Mouse (Mus musculus): ENCODE measurements around the gene Mzf1. TPM values are rescaled to one million over a fixed set of nuclear protein-coding genes. Genes with fewer than 3 reads are reported as not detected.

The Mzf1 gene
- polyA plus RNA-seq, 1 experiment from 2014 or later, result 1.2 TPM

DNA sequence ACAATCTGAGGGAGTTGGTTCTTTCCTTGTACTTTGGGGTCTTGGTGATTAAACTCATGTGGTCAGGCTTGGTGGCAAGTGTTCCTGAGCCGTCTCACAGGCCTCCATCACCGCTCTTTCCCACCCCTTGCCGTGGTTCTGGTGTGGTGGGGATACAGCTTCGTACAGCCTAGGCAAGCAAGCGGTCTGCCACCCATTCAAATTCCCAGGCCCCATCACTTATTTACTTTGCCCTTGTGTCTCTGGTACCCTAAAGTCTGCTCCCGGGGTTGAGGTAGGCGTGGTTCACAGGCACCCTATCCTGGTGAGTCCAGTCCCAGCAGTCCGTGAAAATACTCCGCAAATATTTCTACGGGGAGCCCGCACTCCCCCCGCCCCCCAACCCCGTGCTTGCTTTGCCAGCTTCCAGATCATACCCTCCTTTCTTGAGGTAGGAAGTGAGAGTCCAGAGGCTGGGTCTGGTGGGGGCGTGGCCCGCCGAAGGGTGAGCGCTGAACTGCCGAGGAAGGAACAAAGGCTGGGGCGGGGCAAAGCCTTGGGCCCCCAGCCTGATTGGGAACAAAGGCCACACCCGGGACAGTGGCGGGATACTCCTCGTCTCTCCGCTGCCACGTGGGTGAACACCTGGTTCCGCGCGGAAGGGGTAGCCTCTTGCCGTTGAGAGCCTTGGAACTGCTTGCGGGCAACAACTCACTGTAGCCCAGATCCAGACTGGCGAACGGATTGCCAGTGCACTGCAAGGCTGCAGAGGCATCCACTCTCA is 31.6 kb downstream of the Mzf1 start:
- 4% methylated on average over 31 of the region's 31 CpGs for WGBS
- DNase-seq (ENCODE audit: low spot score), result peak; percentile 95
- H3K27ac ChIP-seq (replicated peaks; ENCODE audit: low read depth, low read length), result peak overlapping the region; percentile 100

DNA sequence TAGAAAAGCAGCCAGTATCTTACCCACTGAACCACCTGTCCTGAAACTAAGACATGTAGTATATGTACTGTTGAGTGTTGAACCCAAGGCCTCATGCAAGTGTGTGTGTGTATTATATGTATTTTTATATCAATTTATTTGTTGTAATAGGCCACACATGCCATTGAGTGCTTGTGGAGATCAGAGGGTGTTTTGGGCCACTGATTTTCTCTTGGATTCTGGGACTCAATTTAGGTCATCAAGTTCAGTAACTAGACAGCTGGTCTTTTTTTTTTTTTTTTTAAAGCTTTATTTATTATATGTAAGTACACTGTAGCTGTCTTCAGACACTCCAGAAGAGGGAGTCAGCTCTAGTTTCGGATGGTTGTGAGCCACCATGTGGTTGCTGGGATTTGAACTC is 39.3 kb downstream of the Mzf1 start:
- Histone ChIP-seq H3K27ac (replicated peaks; ENCODE audit: low read depth, low read length) (no peak overlapping the region), H3K4me2 (ENCODE audit: low read depth, low read length) (no peak overlapping the region), H3K9me3 (replicated peaks; ENCODE audit: control insufficient read depth, low read length) (no peaks in the 10 kb centered on the region), H3K36me3 (replicated peaks; ENCODE audit: control insufficient read depth, insufficient read depth, low read depth, low read length) (no peaks in the 10 kb centered on the region), H3K4me1 (ENCODE audit: control insufficient read depth, insufficient read depth, low read length) (no peaks in the 10 kb centered on the region), H3K27me3 (ENCODE audit: control insufficient read depth, insufficient read depth, low read length) (no peaks in the 10 kb centered on the region), H3K4me3 (ENCODE audit: low read depth, low read length) (no peak overlapping the region), H3K9ac (replicated peaks; ENCODE audit: low read length) (no peak overlapping the region)
- WGBS, result 87% methylated on average over 1 of the region's 1 CpGs
- no peak for ATAC-seq (replicated peaks; ENCODE audit: insufficient number of reproducible peaks, low FRiP score, low TSS enrichment, low read depth)
- DNase-seq (ENCODE audit: low spot score), result no peak

More for the DNA sequence above, 31.6 kb downstream of the Mzf1 start:
- H3K36me3 ChIP-seq (replicated peaks; ENCODE audit: control insufficient read depth, insufficient read depth, low read depth, low read length), result peaks cover 9% of the 10 kb centered on the region
- no peaks in the 10 kb centered on the region for H3K9me3 ChIP-seq (replicated peaks; ENCODE audit: control insufficient read depth, low read length)
- peak; percentile 77 for ATAC-seq (replicated peaks; ENCODE audit: insufficient number of reproducible peaks, low FRiP score, low TSS enrichment, low read depth)
- peak overlapping the region; percentile 96 for H3K4me3 ChIP-seq (ENCODE audit: low read depth, low read length)
- H3K4me1 ChIP-seq (ENCODE audit: control insufficient read depth, insufficient read depth, low read length), result no peaks in the 10 kb centered on the region; the same call in 1 of the 2 replicates
- H3K27me3 ChIP-seq (ENCODE audit: control insufficient read depth, insufficient read depth, low read length), result no peaks in the 10 kb centered on the region
- peak overlapping the region; percentile 99 for H3K9ac ChIP-seq (replicated peaks; ENCODE audit: low read length)
- H3K4me2 ChIP-seq (ENCODE audit: low read depth, low read length), result peak overlapping the region; percentile 97

DNA sequence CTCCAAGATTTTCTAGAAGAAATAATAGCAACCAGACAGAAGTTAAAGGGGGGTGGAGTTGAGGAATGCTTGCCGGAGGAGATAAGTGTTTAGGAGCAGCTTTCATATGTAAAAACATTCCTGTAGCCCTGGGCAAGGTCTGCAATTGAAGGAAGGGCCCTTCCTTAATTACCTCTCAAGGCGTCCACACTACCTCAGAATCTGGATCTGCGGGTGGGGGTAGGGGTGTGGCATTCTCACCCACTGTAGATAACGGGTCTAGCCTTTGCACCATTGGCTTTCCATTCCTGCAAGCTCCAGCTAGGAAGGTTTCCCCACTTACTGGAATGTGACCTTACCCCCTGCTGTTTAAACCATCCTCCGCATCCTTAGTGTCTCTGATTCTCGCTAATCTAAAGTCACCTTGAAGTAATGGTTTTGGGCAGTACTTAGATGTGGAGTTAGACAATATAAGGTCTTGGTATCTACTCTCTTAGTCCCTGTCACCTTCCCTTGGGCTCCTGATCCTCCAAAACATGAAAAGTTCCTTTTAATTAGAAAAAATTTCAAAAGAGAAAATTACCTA is 40.2 kb downstream of the Mzf1 start:
- no peaks in the 10 kb centered on the region for H3K36me3 ChIP-seq (replicated peaks; ENCODE audit: control insufficient read depth, insufficient read depth, low read depth, low read length)
- no peak overlapping the region for H3K9ac ChIP-seq (replicated peaks; ENCODE audit: low read length)
- no peaks in the 10 kb centered on the region for H3K27me3 ChIP-seq (ENCODE audit: control insufficient read depth, insufficient read depth, low read length)
- ATAC-seq (replicated peaks; ENCODE audit: insufficient number of reproducible peaks, low FRiP score, low TSS enrichment, low read depth) (no peak), DNase-seq (ENCODE audit: low spot score) (no peak)
- H3K9me3 ChIP-seq (replicated peaks; ENCODE audit: control insufficient read depth, low read length), result no peaks in the 10 kb centered on the region
- 33% methylated on average over 6 of the region's 6 CpGs for WGBS
- no peak overlapping the region for H3K4me3 ChIP-seq (ENCODE audit: low read depth, low read length)
- no peak overlapping the region for H3K4me2 ChIP-seq (ENCODE audit: low read depth, low read length)
- H3K27ac ChIP-seq (replicated peaks; ENCODE audit: low read depth, low read length), result no peak overlapping the region
- no peaks in the 10 kb centered on the region for H3K4me1 ChIP-seq (ENCODE audit: control insufficient read depth, insufficient read depth, low read length)

DNA sequence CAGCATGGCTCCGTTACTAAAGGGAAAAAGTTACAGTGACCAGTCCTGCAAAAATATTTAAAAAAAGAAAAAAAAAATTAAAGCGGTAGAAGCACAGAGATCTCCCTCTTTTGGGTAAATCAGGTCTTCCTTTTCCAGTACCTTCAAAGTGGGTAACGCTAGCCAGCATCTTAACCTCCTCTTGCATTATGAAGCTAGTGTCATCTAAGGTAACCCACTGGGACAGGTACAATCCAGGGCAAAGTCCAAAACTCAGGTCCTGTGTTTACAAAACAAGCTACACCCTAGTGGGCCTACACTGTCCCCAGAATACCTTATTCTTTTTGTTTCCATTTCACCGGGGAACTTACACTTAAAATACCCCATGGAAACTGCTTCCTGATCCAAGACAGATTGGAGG is 40.9 kb downstream of the Mzf1 start:
- Histone ChIP-seq H3K36me3 (replicated peaks; ENCODE audit: control insufficient read depth, insufficient read depth, low read depth, low read length) (no peaks in the 10 kb centered on the region), H3K9me3 (replicated peaks; ENCODE audit: control insufficient read depth, low read length) (no peaks in the 10 kb centered on the region), H3K4me2 (ENCODE audit: low read depth, low read length) (no peak overlapping the region), H3K27ac (replicated peaks; ENCODE audit: low read depth, low read length) (no peak overlapping the region), H3K9ac (replicated peaks; ENCODE audit: low read length) (no peak overlapping the region), H3K27me3 (ENCODE audit: control insufficient read depth, insufficient read depth, low read length) (no peaks in the 10 kb centered on the region), H3K4me3 (ENCODE audit: low read depth, low read length) (no peak overlapping the region), H3K4me1 (ENCODE audit: control insufficient read depth, insufficient read depth, low read length) (no peaks in the 10 kb centered on the region)
- DNase-seq (ENCODE audit: low spot score), result no peak
- 66% methylated on average over 4 of the region's 4 CpGs for WGBS
- ATAC-seq (replicated peaks; ENCODE audit: insufficient number of reproducible peaks, low FRiP score, low TSS enrichment, low read depth), result no peak

DNA sequence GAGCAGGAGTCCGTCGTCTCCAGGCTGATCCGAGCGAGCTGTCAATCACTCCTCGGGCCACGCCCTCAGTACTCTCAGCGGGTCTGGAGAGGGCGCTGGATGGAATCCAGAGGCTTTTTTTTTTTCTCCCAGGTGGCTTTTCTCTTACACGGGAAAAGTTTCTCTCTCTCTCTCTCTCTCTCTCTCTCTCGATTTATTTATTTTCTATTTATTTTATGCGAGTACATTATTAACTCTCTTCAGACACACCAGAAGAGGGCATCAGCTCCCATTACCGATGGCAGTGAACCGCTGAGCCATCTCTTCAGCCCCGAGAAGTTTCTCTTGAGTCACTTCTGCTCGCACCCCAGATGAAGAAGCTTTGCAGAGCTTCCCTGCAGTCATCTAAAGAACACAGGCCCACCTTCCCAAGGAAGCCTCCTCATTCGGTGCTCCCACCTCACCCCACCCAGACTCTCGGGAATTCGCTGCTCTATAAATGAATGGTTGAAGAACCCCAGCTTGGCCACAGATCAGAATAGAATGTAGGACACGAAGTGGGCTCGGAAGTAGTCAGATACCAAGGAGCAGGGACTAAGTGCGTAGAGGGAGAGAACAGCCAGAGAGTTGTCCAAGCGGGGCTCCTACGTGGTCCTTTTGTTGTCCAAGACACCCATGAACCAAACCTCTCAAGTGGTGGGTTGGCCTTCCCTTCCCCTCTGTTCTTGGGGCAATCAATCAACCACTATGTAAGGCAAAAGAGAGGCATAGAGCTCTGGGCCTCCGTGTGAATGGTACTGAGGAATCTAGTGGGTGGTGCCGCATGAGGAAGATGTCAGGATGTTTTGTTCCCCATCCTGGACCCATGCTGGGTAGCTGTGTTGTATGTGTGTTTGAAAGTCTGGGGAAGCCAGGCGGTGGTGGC is 44.3 kb downstream of the Mzf1 start, which contains the start of gene Zbtb45:
TSS of gene Zbtb45 (minus strand) at position 30 of the 904 bp plus-strand sequence.
- peak within 1 kb of the TSS; percentile 83 for H3K4me2 ChIP-seq (ENCODE audit: low read depth, low read length)
- no peaks in the 10 kb centered on the region for H3K4me1 ChIP-seq (ENCODE audit: control insufficient read depth, insufficient read depth, low read length)
- ATAC-seq (replicated peaks; ENCODE audit: insufficient number of reproducible peaks, low FRiP score, low TSS enrichment, low read depth), result no peak
- no peaks in the 10 kb centered on the region for H3K9me3 ChIP-seq (replicated peaks; ENCODE audit: control insufficient read depth, low read length)
- DNase-seq (ENCODE audit: low spot score), result no peak
- H3K27me3 ChIP-seq (ENCODE audit: control insufficient read depth, insufficient read depth, low read length), result peaks cover 4% of the 10 kb centered on the region; the same call in 1 of the 2 replicates
- peak within 1 kb of the TSS; percentile 90 for H3K9ac ChIP-seq (replicated peaks; ENCODE audit: low read length)
- H3K27ac ChIP-seq (replicated peaks; ENCODE audit: low read depth, low read length), result peak within 1 kb of the TSS; percentile 95
- H3K4me3 ChIP-seq (ENCODE audit: low read depth, low read length), result peak within 1 kb of the TSS; percentile 62
- WGBS, result 20% methylated on average over 26 of the region's 26 CpGs
- H3K36me3 ChIP-seq (replicated peaks; ENCODE audit: control insufficient read depth, insufficient read depth, low read depth, low read length), result peaks cover 6% of the 10 kb centered on the region; the same call in 1 of the 2 replicates

DNA sequence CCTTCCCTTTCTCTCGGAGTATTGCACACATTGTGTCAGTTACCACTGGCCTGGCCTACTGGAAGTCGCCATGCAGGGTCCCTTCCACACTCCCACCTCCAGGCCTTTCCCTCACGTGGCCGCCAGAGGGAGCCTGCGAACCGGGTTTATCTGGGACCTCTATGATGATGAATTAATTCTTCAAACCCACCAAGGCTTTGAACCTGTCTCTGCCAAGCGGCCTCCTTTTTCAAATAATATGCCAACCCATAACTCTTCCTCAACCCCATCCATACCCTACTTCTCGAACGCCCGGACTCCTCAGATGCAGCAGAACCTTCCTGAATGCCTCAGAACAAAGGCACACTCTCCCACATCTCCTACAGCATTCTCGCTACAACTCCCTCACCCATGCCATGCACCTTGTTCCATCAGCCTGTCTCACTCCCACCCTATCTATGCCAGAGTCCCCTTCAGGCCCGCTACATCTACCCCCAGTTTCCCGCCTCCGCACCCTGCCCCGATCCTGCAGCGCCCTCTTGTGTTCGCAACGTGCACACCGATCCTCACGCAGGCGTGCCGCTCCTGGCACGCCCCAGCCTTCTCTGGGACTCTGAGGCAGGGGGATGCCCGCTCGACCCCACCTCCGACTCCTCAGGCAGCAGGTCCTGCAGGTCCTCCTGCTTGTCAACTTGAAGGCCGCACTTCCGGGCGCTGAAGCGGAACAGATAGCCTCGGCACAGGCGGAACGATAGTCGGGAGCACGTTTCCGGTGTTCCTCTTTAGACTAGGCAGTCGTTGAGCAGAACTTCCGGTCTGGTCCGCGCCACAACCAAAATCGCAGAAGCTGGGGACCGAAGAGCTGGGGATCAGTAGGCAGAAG is 45.2 kb downstream of the Mzf1 start:
- Histone ChIP-seq H3K27me3 (ENCODE audit: control insufficient read depth, insufficient read depth, low read length) (peaks cover 4% of the 10 kb centered on the region; the same call in 1 of the 2 replicates), H3K9ac (replicated peaks; ENCODE audit: low read length) (peak overlapping the region; percentile 90), H3K4me3 (ENCODE audit: low read depth, low read length) (peak overlapping the region; percentile 62), H3K9me3 (replicated peaks; ENCODE audit: control insufficient read depth, low read length) (no peaks in the 10 kb centered on the region), H3K4me2 (ENCODE audit: low read depth, low read length) (peak overlapping the region; percentile 83), H3K27ac (replicated peaks; ENCODE audit: low read depth, low read length) (peak overlapping the region; percentile 95), H3K36me3 (replicated peaks; ENCODE audit: control insufficient read depth, insufficient read depth, low read depth, low read length) (peaks cover 6% of the 10 kb centered on the region; the same call in 1 of the 2 replicates), H3K4me1 (ENCODE audit: control insufficient read depth, insufficient read depth, low read length) (no peaks in the 10 kb centered on the region)
- peak; percentile 89 for ATAC-seq (replicated peaks; ENCODE audit: insufficient number of reproducible peaks, low FRiP score, low TSS enrichment, low read depth)
- under 1% methylated on average over 42 of the region's 42 CpGs for WGBS
- peak; percentile 98 for DNase-seq (ENCODE audit: low spot score)

Measured in embryonic facial prominence, embryonic 11.5 days (tissue).